Mouse (Mus musculus) layer of hippocampus, postnatal 10 days (tissue): Measurements from ENCODE around the gene Aftph. TPM values are rescaled to one million over a fixed set of nuclear protein-coding genes. Genes with fewer than 3 reads are reported as not detected.
A peak's percentile ranks its signal among the peaks of the same experiment; 100 is the strongest.

Experiments
- DNase-seq, 2 experiments: peaks; one replicate each; pipeline ENCODE4 v3.0.0; 2021; ENCODE audit warnings: low spot score in 2 of 2
- total RNA-seq, 2 experiments: library from RNA; stranded (reverse); gene quantifications; 2 replicates each; pipeline ENCODE4 v1.2.3; 2021

Aftph gene
- total RNA-seq, 2 experiments from 2014 or later: 49.7 to 58.5 TPM

DNA sequence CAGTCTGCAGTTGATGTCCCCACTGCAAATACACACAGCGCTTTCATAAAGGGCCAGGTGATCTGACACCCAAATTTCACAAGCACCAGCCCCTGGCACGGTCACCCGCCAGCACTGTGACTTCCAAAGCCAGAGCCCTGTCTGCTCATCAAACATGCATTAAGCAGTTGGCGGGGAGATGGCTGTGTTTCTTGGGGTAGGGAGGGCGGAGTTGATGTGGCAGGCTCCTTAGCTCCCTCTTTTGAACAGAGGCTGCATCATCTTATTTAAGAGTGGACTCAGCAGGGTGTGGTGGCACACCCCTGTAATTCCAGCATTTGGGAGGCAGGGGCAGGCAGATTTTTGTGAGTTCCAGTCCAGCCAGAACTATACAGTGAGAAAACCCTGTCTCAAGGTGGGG is 91.9 kb downstream of the Aftph start:
- DNase-seq: no peak

GRCm38 (mm10) chr11:20647902-20648625 is 93.3 kb downstream of the Aftph start:
- no peak for DNase-seq

- DNase-seq: no peak
These were observed 94.2 kb downstream of the Aftph start for GRCm38 (mm10) chr11:20646986-20647726.

- no peak for DNase-seq
These were observed 95.2 kb downstream of the Aftph start for GRCm38 (mm10) chr11:20646142-20646541.

GRCm38 (mm10) chr11:20645521-20645920 is 95.9 kb downstream of the Aftph start:
- no peak for DNase-seq

DNA sequence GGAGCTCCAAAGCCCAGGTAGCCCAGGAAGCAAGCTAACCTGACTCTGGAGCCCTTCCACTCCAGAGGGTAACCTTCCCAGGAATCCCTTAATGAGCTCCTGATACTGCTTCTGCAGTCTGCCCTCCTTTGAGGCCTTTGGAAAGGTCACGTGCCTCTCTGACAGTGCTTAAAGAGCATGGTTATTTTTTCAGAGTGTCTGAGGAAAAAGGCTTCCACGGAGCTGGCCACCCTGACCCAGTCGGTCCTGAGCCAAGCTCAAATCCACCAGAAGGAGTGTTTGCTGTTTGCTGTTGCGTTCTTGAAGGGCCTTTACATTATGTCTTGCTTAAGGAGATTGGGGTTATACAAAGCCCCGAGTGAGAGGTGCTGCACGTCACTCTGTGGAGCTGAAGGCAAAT is 96.5 kb downstream of the Aftph start:
- no peak for DNase-seq

GRCm38 (mm10) chr11:20644166-20644565 is 97.2 kb downstream of the Aftph start:
- no peak for DNase-seq

DNA sequence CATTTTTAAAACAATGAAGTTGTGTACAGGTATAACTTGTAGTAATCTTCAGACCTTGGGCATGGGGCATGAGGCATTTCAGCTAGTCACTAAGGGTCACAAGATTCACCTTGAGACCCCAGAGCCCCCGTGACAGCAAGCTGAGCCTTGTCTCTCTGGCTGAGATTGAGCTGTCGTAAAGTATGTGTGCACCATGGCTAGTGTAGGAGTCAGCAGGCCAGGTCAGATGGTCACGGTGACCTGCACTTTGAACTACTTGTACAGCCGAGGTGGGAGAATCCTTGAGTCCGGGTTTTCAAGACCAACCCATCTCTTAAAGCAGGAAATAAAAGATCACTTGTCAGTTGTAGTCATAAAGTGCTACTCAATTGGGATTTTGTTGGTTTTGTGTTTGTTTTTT is 98.2 kb downstream of the Aftph start:
- no peak for DNase-seq

GRCm38 (mm10) chr11:20642321-20642720 is 99.1 kb downstream of the Aftph start:
- no peak for DNase-seq

- no peak for DNase-seq
These were observed 101.4 kb downstream of the Aftph start for GRCm38 (mm10) chr11:20639918-20640447.

GRCm38 (mm10) chr11:20638841-20639240 is 102.5 kb downstream of the Aftph start:
- peak; percentile 79 to 80 for DNase-seq

DNA sequence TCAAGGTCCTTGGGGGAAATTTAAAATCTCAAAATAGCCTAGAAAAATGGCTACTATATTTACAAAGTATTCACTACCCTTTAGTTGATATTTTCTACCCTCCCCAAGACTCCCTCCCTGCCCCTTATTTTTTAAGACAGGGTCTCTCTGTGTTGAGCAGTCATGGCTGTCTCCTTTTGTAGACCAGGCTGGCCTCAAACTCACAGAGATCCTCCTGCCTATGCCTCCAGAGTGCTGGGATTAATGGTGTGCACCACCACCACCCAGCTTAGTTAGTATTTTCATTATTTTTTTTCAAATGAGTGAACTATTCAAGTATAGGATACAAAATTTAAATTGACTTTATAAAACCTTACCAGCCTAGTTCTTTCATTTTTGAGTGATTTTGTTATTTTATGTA is 104.3 kb downstream of the Aftph start:
- no peak for DNase-seq

DNA sequence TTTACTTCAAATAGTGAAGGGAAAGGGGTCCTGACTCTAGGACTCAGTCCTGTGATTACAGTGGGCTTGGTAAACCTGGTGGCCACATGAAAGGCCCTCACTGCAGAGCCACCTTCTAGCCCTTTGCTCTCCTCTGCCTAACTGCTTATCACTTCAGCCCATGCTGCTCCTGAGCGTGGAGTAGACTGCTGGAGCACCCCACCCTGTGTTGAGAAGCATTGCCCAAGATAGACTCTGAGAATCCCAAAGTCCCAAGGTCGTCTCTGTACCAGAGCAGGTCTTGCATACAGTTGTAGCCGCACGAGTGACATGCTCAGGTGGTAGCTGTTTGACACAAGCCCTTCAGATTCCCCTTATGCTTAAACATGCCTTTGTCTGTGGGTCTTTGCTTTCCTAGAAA is 105.3 kb downstream of the Aftph start:
- no peak for DNase-seq

DNA sequence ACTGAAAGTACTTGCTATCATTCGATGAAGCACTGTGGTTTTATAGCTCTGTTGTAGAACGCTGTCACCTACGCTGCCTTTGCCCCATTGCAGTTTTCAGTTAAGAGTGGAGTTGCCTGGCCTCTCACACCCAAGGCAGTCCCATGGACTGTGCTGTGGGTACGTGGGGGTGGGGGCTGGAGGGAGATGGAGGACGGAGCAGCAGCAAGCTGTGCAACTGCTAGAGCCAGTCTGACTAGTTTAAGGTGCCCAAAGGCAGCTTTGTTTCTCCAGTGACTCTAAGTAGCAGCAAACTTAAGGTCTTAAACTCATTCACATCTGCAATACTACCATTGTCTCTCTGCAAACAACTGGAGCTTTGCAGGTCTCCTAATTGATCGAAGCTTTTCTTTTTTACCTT is 105.7 kb downstream of the Aftph start:
- DNase-seq: no peak

Other genes starting within 250 kb of the Aftph start
- gene Sertad2, start 198.3 kb downstream of the Aftph start, total RNA-seq: 10 to 100 TPM; 21.4 to 24.8 TPM
- 10 to 100 TPM; 86.1 to 89.2 TPM for gene Lgalsl, start 89.5 kb upstream of the Aftph start, total RNA-seq